Mouse (Mus musculus) cerebellum, adult 9-11 months (tissue): Measurements from ENCODE around the gene Slc13a1.
A peak's percentile ranks its signal among the peaks of the same experiment; 100 is the strongest.

Experiments used
- DNase-seq: peaks from one replicate; pipeline ENCODE4 v3.0.0; 2022

Gene Slc13a1

GRCm38 (mm10) chr6:24072804-24073203 lies 95.1 kb downstream of the Slc13a1 start:
- DNase-seq = no peak

GRCm38 (mm10) chr6:24059754-24060153 lies 108.1 kb downstream of the Slc13a1 start:
- no peak for DNase-seq

- DNase-seq = no peak
These were observed 112.8 kb downstream of the Slc13a1 start for GRCm38 (mm10) chr6:24055086-24055485.

- peak; percentile 54 for DNase-seq
These were observed 113.7 kb downstream of the Slc13a1 start for GRCm38 (mm10) chr6:24054086-24054710.

GRCm38 (mm10) chr6:24047014-24047770 lies 120.7 kb downstream of the Slc13a1 start:
- no peak for DNase-seq

- no peak for DNase-seq
These were observed 124.4 kb downstream of the Slc13a1 start for GRCm38 (mm10) chr6:24043496-24043895.
